Mouse (Mus musculus): ENCODE data around the gene Dync1h1. TPM values are rescaled to one million over a fixed set of nuclear protein-coding genes. Genes with fewer than 3 reads are reported as not detected.

Dync1h1 gene
- polyA plus RNA-seq, 1 experiment from 2014 or later, result 89.0 TPM

GRCm38 (mm10) chr12:110636293-110636692, 35.0 kb downstream of the Dync1h1 start:
- Histone ChIP-seq H3K27ac (ENCODE audit: low read depth, low read length) (no peak overlapping the region), H3K9me3 (replicated peaks; ENCODE audit: control insufficient read depth, low read length) (no peaks in the 10 kb centered on the region), H3K27me3 (replicated peaks; ENCODE audit: control insufficient read depth, insufficient read depth, low read length) (no peaks in the 10 kb centered on the region), H3K36me3 (ENCODE audit: control insufficient read depth, insufficient read depth, low read length) (peaks cover 100% of the 10 kb centered on the region), H3K4me3 (ENCODE audit: low read depth, low read length) (no peak overlapping the region), H3K4me1 (ENCODE audit: control insufficient read depth, insufficient read depth, low read length) (no peaks in the 10 kb centered on the region), H3K9ac (ENCODE audit: low read length) (no peak overlapping the region), H3K4me2 (ENCODE audit: low read length) (no peak overlapping the region)
- DNase-seq (ENCODE audit: low spot score), result no peak
- WGBS, result 95% methylated on average over 12 of the region's 12 CpGs
- ATAC-seq, result no peak

- Histone ChIP-seq H3K27ac (ENCODE audit: low read depth, low read length) (no peak overlapping the region), H3K9me3 (replicated peaks; ENCODE audit: control insufficient read depth, low read length) (no peaks in the 10 kb centered on the region), H3K27me3 (replicated peaks; ENCODE audit: control insufficient read depth, insufficient read depth, low read length) (no peaks in the 10 kb centered on the region), H3K36me3 (ENCODE audit: control insufficient read depth, insufficient read depth, low read length) (peaks cover 100% of the 10 kb centered on the region), H3K4me2 (ENCODE audit: low read length) (no peak overlapping the region), H3K9ac (ENCODE audit: low read length) (no peak overlapping the region), H3K4me3 (ENCODE audit: low read depth, low read length) (no peak overlapping the region), H3K4me1 (ENCODE audit: control insufficient read depth, insufficient read depth, low read length) (no peaks in the 10 kb centered on the region)
- 91% methylated on average over 13 of the region's 13 CpGs for WGBS
- DNase-seq (ENCODE audit: low spot score) (no peak), ATAC-seq (no peak)
Measured at GRCm38 (mm10) chr12:110637507-110638114, 36.4 kb downstream of the Dync1h1 start.

GRCm38 (mm10) chr12:110650241-110650641, 49.0 kb downstream of the Dync1h1 start:
- ATAC-seq (no peak), DNase-seq (ENCODE audit: low spot score) (no peak)
- Histone ChIP-seq H3K4me3 (ENCODE audit: low read depth, low read length) (no peak overlapping the region), H3K36me3 (ENCODE audit: control insufficient read depth, insufficient read depth, low read length) (peaks cover 98% of the 10 kb centered on the region), H3K9ac (ENCODE audit: low read length) (no peak overlapping the region), H3K27me3 (replicated peaks; ENCODE audit: control insufficient read depth, insufficient read depth, low read length) (no peaks in the 10 kb centered on the region), H3K9me3 (replicated peaks; ENCODE audit: control insufficient read depth, low read length) (no peaks in the 10 kb centered on the region), H3K4me2 (ENCODE audit: low read length) (no peak overlapping the region), H3K4me1 (ENCODE audit: control insufficient read depth, insufficient read depth, low read length) (no peaks in the 10 kb centered on the region), H3K27ac (ENCODE audit: low read depth, low read length) (no peak overlapping the region)
- WGBS, result 86% methylated on average over 8 of the region's 8 CpGs

GRCm38 (mm10) chr12:110651464-110651863, 50.2 kb downstream of the Dync1h1 start:
- Histone ChIP-seq H3K4me1 (ENCODE audit: control insufficient read depth, insufficient read depth, low read length) (no peaks in the 10 kb centered on the region), H3K9ac (ENCODE audit: low read length) (no peak overlapping the region)
- 97% methylated on average over 17 of the region's 17 CpGs for WGBS

GRCm38 (mm10) chr12:110661746-110662145, 60.5 kb downstream of the Dync1h1 start:
- Histone ChIP-seq H3K4me2 (ENCODE audit: low read length) (no peak overlapping the region), H3K4me1 (ENCODE audit: control insufficient read depth, insufficient read depth, low read length) (no peaks in the 10 kb centered on the region), H3K9ac (ENCODE audit: low read length) (no peak overlapping the region), H3K27me3 (replicated peaks; ENCODE audit: control insufficient read depth, insufficient read depth, low read length) (no peaks in the 10 kb centered on the region), H3K9me3 (replicated peaks; ENCODE audit: control insufficient read depth, low read length) (no peaks in the 10 kb centered on the region), H3K36me3 (ENCODE audit: control insufficient read depth, insufficient read depth, low read length) (peaks cover 99% of the 10 kb centered on the region), H3K27ac (ENCODE audit: low read depth, low read length) (no peak overlapping the region), H3K4me3 (ENCODE audit: low read depth, low read length) (no peak overlapping the region)
- no peak for ATAC-seq
- no peak for DNase-seq (ENCODE audit: low spot score)
- WGBS, result 94% methylated on average over 14 of the region's 14 CpGs

More at GRCm38 (mm10) chr12:110651464-110651863, 50.2 kb downstream of the Dync1h1 start:
- peaks cover 98% of the 10 kb centered on the region for H3K36me3 ChIP-seq (ENCODE audit: control insufficient read depth, insufficient read depth, low read length)
- H3K27ac ChIP-seq (ENCODE audit: low read depth, low read length), result no peak overlapping the region
- no peak overlapping the region for H3K4me3 ChIP-seq (ENCODE audit: low read depth, low read length)
- no peaks in the 10 kb centered on the region for H3K9me3 ChIP-seq (replicated peaks; ENCODE audit: control insufficient read depth, low read length)
- no peaks in the 10 kb centered on the region for H3K27me3 ChIP-seq (replicated peaks; ENCODE audit: control insufficient read depth, insufficient read depth, low read length)
- DNase-seq (ENCODE audit: low spot score) (no peak), ATAC-seq (no peak)
- no peak overlapping the region for H3K4me2 ChIP-seq (ENCODE audit: low read length)

- no peak for DNase-seq (ENCODE audit: low spot score)
- Histone ChIP-seq H3K9me3 (replicated peaks; ENCODE audit: control insufficient read depth, low read length) (no peaks in the 10 kb centered on the region), H3K27ac (ENCODE audit: low read depth, low read length) (no peak overlapping the region), H3K4me2 (ENCODE audit: low read length) (no peak overlapping the region), H3K36me3 (ENCODE audit: control insufficient read depth, insufficient read depth, low read length) (peaks cover 77% of the 10 kb centered on the region), H3K9ac (ENCODE audit: low read length) (no peak overlapping the region), H3K27me3 (replicated peaks; ENCODE audit: control insufficient read depth, insufficient read depth, low read length) (no peaks in the 10 kb centered on the region), H3K4me1 (ENCODE audit: control insufficient read depth, insufficient read depth, low read length) (no peaks in the 10 kb centered on the region), H3K4me3 (ENCODE audit: low read depth, low read length) (no peak overlapping the region)
- ATAC-seq, result no peak
- WGBS, result 88% methylated on average over 13 of the region's 13 CpGs
Measured at GRCm38 (mm10) chr12:110667466-110668077, 66.3 kb downstream of the Dync1h1 start.

GRCm38 (mm10) chr12:110674243-110674642, 73.0 kb downstream of the Dync1h1 start:
- no peak overlapping the region for H3K9ac ChIP-seq (ENCODE audit: low read length)
- no peak overlapping the region for H3K4me3 ChIP-seq (ENCODE audit: low read depth, low read length)
- DNase-seq (ENCODE audit: low spot score) (no peak), ATAC-seq (no peak)
- no peaks in the 10 kb centered on the region for H3K27me3 ChIP-seq (replicated peaks; ENCODE audit: control insufficient read depth, insufficient read depth, low read length)
- peaks cover 11% of the 10 kb centered on the region; the same call in 1 of the 2 replicates for H3K36me3 ChIP-seq (ENCODE audit: control insufficient read depth, insufficient read depth, low read length)
- H3K27ac ChIP-seq (ENCODE audit: low read depth, low read length), result no peak overlapping the region
- H3K4me2 ChIP-seq (ENCODE audit: low read length), result no peak overlapping the region
- H3K4me1 ChIP-seq (ENCODE audit: control insufficient read depth, insufficient read depth, low read length), result no peaks in the 10 kb centered on the region
- WGBS, result 59% methylated on average over 5 of the region's 5 CpGs
- no peaks in the 10 kb centered on the region for H3K9me3 ChIP-seq (replicated peaks; ENCODE audit: control insufficient read depth, low read length)

GRCm38 (mm10) chr12:110681191-110681590, 79.9 kb downstream of the Dync1h1 start:
- H3K4me3 ChIP-seq (ENCODE audit: low read depth, low read length), result no peak overlapping the region
- H3K36me3 ChIP-seq (ENCODE audit: control insufficient read depth, insufficient read depth, low read length), result peaks cover 4% of the 10 kb centered on the region
- H3K9ac ChIP-seq (ENCODE audit: low read length), result no peak overlapping the region
- no peaks in the 10 kb centered on the region for H3K9me3 ChIP-seq (replicated peaks; ENCODE audit: control insufficient read depth, low read length)
- H3K4me2 ChIP-seq (ENCODE audit: low read length), result no peak overlapping the region
- H3K27ac ChIP-seq (ENCODE audit: low read depth, low read length), result no peak overlapping the region
- ATAC-seq, result no peak
- H3K27me3 ChIP-seq (replicated peaks; ENCODE audit: control insufficient read depth, insufficient read depth, low read length), result no peaks in the 10 kb centered on the region
- WGBS, result 50% methylated on average over 7 of the region's 7 CpGs
- DNase-seq (ENCODE audit: low spot score), result no peak
- no peaks in the 10 kb centered on the region for H3K4me1 ChIP-seq (ENCODE audit: control insufficient read depth, insufficient read depth, low read length)

- 64% methylated on average over 3 of the region's 3 CpGs for WGBS
- no peak overlapping the region for H3K4me2 ChIP-seq (ENCODE audit: low read length)
- H3K9ac ChIP-seq (ENCODE audit: low read length), result no peak overlapping the region
Measured at GRCm38 (mm10) chr12:110681878-110682277, 80.6 kb downstream of the Dync1h1 start.

More at GRCm38 (mm10) chr12:110681878-110682277, 80.6 kb downstream of the Dync1h1 start:
- Histone ChIP-seq H3K36me3 (ENCODE audit: control insufficient read depth, insufficient read depth, low read length) (peaks cover 10% of the 10 kb centered on the region), H3K27me3 (replicated peaks; ENCODE audit: control insufficient read depth, insufficient read depth, low read length) (no peaks in the 10 kb centered on the region), H3K9me3 (replicated peaks; ENCODE audit: control insufficient read depth, low read length) (no peaks in the 10 kb centered on the region), H3K4me3 (ENCODE audit: low read depth, low read length) (no peak overlapping the region), H3K4me1 (ENCODE audit: control insufficient read depth, insufficient read depth, low read length) (no peaks in the 10 kb centered on the region), H3K27ac (ENCODE audit: low read depth, low read length) (no peak overlapping the region)
- no peak for ATAC-seq
- no peak for DNase-seq (ENCODE audit: low spot score)
